Mouse (Mus musculus) cerebellum, adult 2 months (tissue): Measurements from ENCODE around the gene Cd200r4. TPM values are rescaled to one million over a fixed set of nuclear protein-coding genes. Genes with fewer than 3 reads are reported as not detected.
"Not testable (repeated sequence)": the region's sequence is repeated elsewhere in the genome, so short reads cannot be mapped to it uniquely, and the experiment has no call there.

Source experiments
- DNase-seq, 2 experiments: peaks; one replicate each; pipeline ENCODE4 v3.0.0; 2021
- H3K27ac ChIP-seq: fragments of 200-500 bp; 2 replicates; pipeline ENCODE4 v1.5.1; 2012; ENCODE audit warnings: low read length, control low read depth, inconsistent platforms; ENCODE audit not compliant: insufficient read depth
- H3K27me3 ChIP-seq: fragments of 200-500 bp; 2 replicates; pipeline ENCODE4 v1.6.1; 2012; ENCODE audit warnings: inconsistent platforms, mild to moderate bottlenecking, low read length, moderate library complexity; ENCODE audit not compliant: control insufficient read depth, insufficient read depth
- H3K4me1 ChIP-seq: fragments of 200-500 bp; 2 replicates; pipeline ENCODE4 v1.6.1; 2011; ENCODE audit warnings: low read length; ENCODE audit not compliant: control insufficient read depth, insufficient read depth
- H3K4me3 ChIP-seq: fragments of 200-500 bp; replicated peaks from 2 replicates; pipeline ENCODE3; 2011; ENCODE audit warnings: mild to moderate bottlenecking, low read depth, low read length, control low read depth; ENCODE audit not compliant: insufficient read depth
- CTCF ChIP-seq: fragments of 200-500 bp; IDR thresholded peaks from 2 replicates; pipeline ENCODE4 v1.5.1; 2011; ENCODE audit warnings: low read depth, mild to moderate bottlenecking, control low read depth, low read length, moderate library complexity, borderline replicate concordance; ENCODE audit not compliant: insufficient read depth
- POLR2A ChIP-seq: fragments of 200-500 bp; IDR thresholded peaks from 2 replicates; pipeline ENCODE4 v1.6.1; 2011; ENCODE audit warnings: low read length, control low read depth, borderline replicate concordance; ENCODE audit not compliant: insufficient read depth
- WGBS: fragments of 180-500 bp; shearing (Covaris S2); methylation state at CpG from one replicate; pipeline ENCODE4 v1.1.7; 2018; 5-methylcytosine and 5-hydroxymethylcytosine counted together
- polyA plus RNA-seq: library from polyadenylated mRNA; depleted of rRNA; stranded (reverse); fragments of >200 nt; gene quantifications from 2 replicates; pipeline ENCODE4 v1.2.3, GENCODE M21; 2012

Gene Cd200r4
- polyA plus RNA-seq, 1 experiment, result 0.15 TPM

GRCm38 (mm10) chr16:44774201-44774600 is 37.3 kb upstream of the Cd200r4 start:
- TF ChIP-seq CTCF (no peak), POLR2A (no peak)
- H3K27ac ChIP-seq, result no peak overlapping the region
- H3K4me1 ChIP-seq, result no peaks in the 10 kb centered on the region
- WGBS, result 88% methylated on average over 6 of the region's 6 CpGs
- no peaks in the 10 kb centered on the region for H3K27me3 ChIP-seq
- H3K4me3 ChIP-seq, result no peak overlapping the region
- no peak for DNase-seq

DNA sequence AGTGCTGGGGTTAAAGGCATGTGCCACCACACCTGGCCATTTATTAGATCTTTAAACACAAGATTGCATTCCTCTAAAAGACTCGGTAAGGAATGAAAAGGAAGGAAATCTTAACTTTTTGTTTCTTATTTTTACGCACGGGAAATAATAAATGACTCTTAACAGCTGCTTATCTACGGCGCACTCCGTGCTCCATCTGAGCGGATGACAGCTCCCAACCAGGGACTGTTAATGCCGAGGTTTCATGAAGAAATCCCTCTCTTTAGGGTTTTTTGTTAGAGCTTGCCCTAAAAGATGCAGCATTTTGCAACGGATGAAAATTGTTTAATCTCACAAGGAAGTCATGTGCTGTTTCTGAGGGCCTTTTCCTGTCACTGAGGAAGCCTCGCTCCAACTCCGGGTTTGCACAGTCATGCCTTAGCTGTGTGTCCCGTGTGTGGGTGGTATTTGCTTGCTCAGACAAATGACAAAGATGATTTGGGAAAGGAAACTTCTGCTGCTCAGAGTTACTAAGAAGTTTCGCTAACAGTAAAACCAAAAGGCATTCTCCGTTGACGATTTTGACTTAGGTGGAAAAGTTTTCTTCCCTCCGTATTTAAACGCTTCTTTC is 32.9 kb upstream of the Cd200r4 start:
- TF ChIP-seq POLR2A (no peak), CTCF (no peak)
- DNase-seq, result no peak
- Histone ChIP-seq H3K4me3 (no peak overlapping the region), H3K4me1 (no peaks in the 10 kb centered on the region), H3K27ac (no peak overlapping the region), H3K27me3 (no peaks in the 10 kb centered on the region)
- WGBS, result 83% methylated on average over 17 of the region's 17 CpGs

DNA sequence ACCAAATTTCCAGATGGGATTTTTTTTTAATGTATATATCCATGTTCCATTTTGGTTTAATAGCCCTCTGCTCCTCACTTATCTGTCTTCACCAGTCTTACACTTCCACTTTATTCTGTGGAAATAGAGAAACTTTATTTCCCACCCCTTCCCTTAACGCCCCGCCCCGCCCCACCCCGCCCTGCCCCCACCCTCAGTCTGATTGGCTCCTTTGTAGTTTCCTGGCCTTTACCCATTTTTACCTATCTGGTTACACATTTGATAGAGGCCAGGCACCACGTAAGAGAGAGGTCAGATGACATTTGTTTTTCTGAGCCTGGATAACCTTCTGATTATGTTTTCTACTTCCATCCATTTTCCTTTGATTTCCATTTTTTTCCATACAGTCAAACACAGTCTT is 32.0 kb upstream of the Cd200r4 start:
- TF ChIP-seq POLR2A (no peak), CTCF (no peak)
- Histone ChIP-seq H3K4me3 (no peak overlapping the region), H3K27me3 (no peaks in the 10 kb centered on the region), H3K4me1 (no peaks in the 10 kb centered on the region), H3K27ac (no peak overlapping the region)
- WGBS, result 92% methylated on average over 5 of the region's 5 CpGs
- no peak for DNase-seq

GRCm38 (mm10) chr16:44780751-44781150 is 30.8 kb upstream of the Cd200r4 start:
- DNase-seq, result no peak
- Histone ChIP-seq H3K4me3 (no peak overlapping the region), H3K4me1 (no peaks in the 10 kb centered on the region), H3K27me3 (no peaks in the 10 kb centered on the region), H3K27ac (no peak overlapping the region)
- TF ChIP-seq CTCF (no peak), POLR2A (no peak)
- WGBS, result 70% methylated on average over 4 of the region's 4 CpGs

- no peaks in the 10 kb centered on the region for H3K27me3 ChIP-seq
- no peaks in the 10 kb centered on the region for H3K4me1 ChIP-seq
- TF ChIP-seq POLR2A, result no peak
- TF ChIP-seq CTCF, result no peak
- 88% methylated on average over 1 of the region's 1 CpGs for WGBS
- no peak overlapping the region for H3K27ac ChIP-seq
- DNase-seq, result no peak
- no peak overlapping the region for H3K4me3 ChIP-seq
Measured at GRCm38 (mm10) chr16:44786934-44787333, 24.6 kb upstream of the Cd200r4 start.

DNA sequence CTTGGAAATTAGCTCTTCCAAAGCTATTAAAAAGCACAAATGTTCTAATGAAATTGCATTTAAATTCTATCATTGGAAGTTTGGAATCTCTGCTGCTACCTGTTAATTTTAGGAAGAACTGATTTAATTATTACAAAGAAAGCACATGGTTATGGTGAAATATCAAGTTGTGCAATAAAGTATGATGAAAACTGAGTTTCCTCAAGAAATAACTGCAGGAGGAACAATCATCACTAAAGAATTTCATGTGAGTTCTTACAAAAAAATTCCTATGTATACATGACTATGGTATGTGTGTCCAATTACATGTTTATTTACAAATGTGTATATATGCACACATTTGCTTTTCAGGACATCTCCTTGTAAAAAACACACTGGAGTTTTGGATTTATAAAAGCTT is 17.1 kb upstream of the Cd200r4 start:
- Histone ChIP-seq H3K4me1 (no peaks in the 10 kb centered on the region), H3K27ac (no peak overlapping the region), H3K27me3 (no peaks in the 10 kb centered on the region), H3K4me3 (no peak overlapping the region)
- no peak for DNase-seq
- TF ChIP-seq POLR2A (no peak), CTCF (no peak)

GRCm38 (mm10) chr16:44805976-44806375 is 5.6 kb upstream of the Cd200r4 start:
- no peak for DNase-seq
- Histone ChIP-seq H3K4me1 (no peaks in the 10 kb centered on the region), H3K27me3 (no peaks in the 10 kb centered on the region), H3K27ac (no peak overlapping the region), H3K4me3 (no peak overlapping the region)
- TF ChIP-seq CTCF (no peak), POLR2A (no peak)

GRCm38 (mm10) chr16:44810223-44810622 is 1.3 kb upstream of the Cd200r4 start:
- H3K4me1 ChIP-seq, H3K4me3 ChIP-seq, H3K27me3 ChIP-seq, H3K27ac ChIP-seq, DNase-seq: not testable (repeated sequence)
- 94% methylated on average over 4 of the region's 4 CpGs for WGBS
